Comparison of ENCODE assay signal across 15 mouse cellular contexts in the genomic region with DNA sequence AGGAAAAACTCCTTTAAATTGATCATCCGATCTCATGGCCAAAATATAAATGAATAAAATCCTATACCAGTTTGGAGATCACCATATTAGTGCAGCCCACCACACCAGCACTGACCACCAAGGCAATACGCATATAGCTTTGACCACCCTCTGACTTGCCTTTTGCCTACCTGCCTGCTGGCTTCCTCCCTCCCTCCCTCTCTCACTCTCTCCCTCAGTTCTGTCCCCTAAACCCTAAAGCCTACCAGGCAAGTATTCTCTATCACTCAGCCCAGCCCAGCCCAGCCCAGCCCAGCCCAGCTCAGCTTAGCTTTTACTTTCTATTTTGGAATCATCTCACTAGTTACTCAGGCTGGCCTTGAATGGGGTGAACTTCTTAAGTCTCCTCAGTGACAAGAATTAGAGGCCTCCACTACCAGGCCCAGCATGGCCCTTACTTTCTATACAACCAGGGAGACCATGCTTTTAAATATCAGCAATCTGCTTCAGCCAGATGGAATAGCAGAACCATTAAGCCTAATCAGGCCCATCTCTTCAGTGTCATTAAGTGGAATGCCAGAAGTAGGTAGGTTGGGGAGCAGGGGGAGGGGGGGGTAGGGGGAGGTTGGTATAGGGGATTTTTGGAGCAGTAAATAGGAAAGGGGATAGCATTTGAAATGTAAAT.
DNase-seq lines count a peak whose midpoint lies in the region; ATAC-seq and TF ChIP-seq lines count a peak whose summit lies in the region.
"Had no signal": no experiment of that assay in that cellular context is flagged by ENCODE, and none has a peak within 500 bp of the region (broad histone marks: within the 10 kb centered on the region; RNA-seq: fewer than 3 reads in every experiment).

No protein-coding gene starts in this region.

- WGBS in forebrain, embryonic 12.5 days = 56% methylated on average over 2 of the region's 2 CpGs
- 56% methylated on average over 2 of the region's 2 CpGs for WGBS in hindbrain, embryonic 16.5 days
- WGBS in midbrain, embryonic 16.5 days = 32% methylated on average over 2 of the region's 2 CpGs
- WGBS in heart, embryonic 10.5 days = 76% methylated on average over 2 of the region's 2 CpGs

- peaks cover 12% of the 10 kb centered on the region for H3K27me3 ChIP-seq in forebrain, embryonic 12.5 days
- no peaks in the 10 kb centered on the region for H3K27me3 ChIP-seq in hindbrain, embryonic 16.5 days (replicated peaks; ENCODE audit: control insufficient read depth, insufficient read depth, low read length)
- no peaks in the 10 kb centered on the region for H3K27me3 ChIP-seq in midbrain, embryonic 16.5 days (ENCODE audit: control insufficient read depth, insufficient read depth, low read depth, low read length)
- H3K27me3 ChIP-seq in heart, embryonic 10.5 days (ENCODE audit: insufficient read depth, poor library complexity, severe bottlenecking) = no peaks in the 10 kb centered on the region
- H3K27me3 ChIP-seq: limb, embryonic 13.5 days had no signal

- no peak overlapping the region for H3K4me3 ChIP-seq in layer of hippocampus, adult 2 months
- no peak overlapping the region for H3K4me3 ChIP-seq in forebrain, embryonic 12.5 days (replicated peaks)
- H3K4me3 ChIP-seq in hindbrain, embryonic 16.5 days (ENCODE audit: low read length) = no peak overlapping the region
- H3K4me3 ChIP-seq in midbrain, embryonic 16.5 days (ENCODE audit: low read depth, low read length) = no peak overlapping the region
- no peak overlapping the region for H3K4me3 ChIP-seq in heart, embryonic 10.5 days
- H3K4me3 ChIP-seq: limb, embryonic 13.5 days; myocyte had no signal

- no peak for TF ChIP-seq CTCF in layer of hippocampus, adult 2 months (conservative IDR thresholded peaks at IDR 0.05)

- intact Hi-C loops in left cerebral cortex, postnatal 4 days (cut with DNase I) = no loop called here

- H3K9ac ChIP-seq in forebrain, embryonic 12.5 days = no peak overlapping the region
- peak overlapping the region; percentile 9; the same call in 1 of the 2 replicates for H3K9ac ChIP-seq in hindbrain, embryonic 16.5 days (ENCODE audit: low read depth, low read length)
- H3K9ac ChIP-seq in midbrain, embryonic 16.5 days (ENCODE audit: low read depth, low read length) = no peak overlapping the region
- H3K9ac ChIP-seq: limb, embryonic 13.5 days had no signal

- H3K4me1 ChIP-seq in forebrain, embryonic 12.5 days = peaks cover 61% of the 10 kb centered on the region
- peaks cover 19% of the 10 kb centered on the region for H3K4me1 ChIP-seq in hindbrain, embryonic 16.5 days (ENCODE audit: control insufficient read depth, insufficient read depth, low read depth, low read length)
- H3K4me1 ChIP-seq in midbrain, embryonic 16.5 days (ENCODE audit: control insufficient read depth, insufficient read depth, low read length) = peaks cover 51% of the 10 kb centered on the region
- peaks cover 5% of the 10 kb centered on the region; the same call in 1 of the 2 replicates for H3K4me1 ChIP-seq in heart, embryonic 10.5 days

- DNase-seq in layer of hippocampus, adult 2 months (ENCODE audit: low spot score in 2 of 2) = no peak
- no peak for DNase-seq in layer of hippocampus, postnatal 10 days (ENCODE audit: low spot score in 2 of 2)
- DNase-seq in heart, embryonic 10.5 days (ENCODE audit: low spot score) = no peak
- no peak for DNase-seq in spleen, postnatal 14 days (ENCODE audit: low spot score in 2 of 2)
- DNase-seq in left cerebral cortex, postnatal 4 days = no peak
- DNase-seq: adrenal gland, postnatal 10 days; heart, postnatal 14 days; layer of hippocampus, adult 9-11 months; right cerebral cortex, postnatal 25 days had no signal

- H3K27ac ChIP-seq in layer of hippocampus, adult 2 months = 0 out of 2 replicates have a peak overlapping the region, but pooled peaks have one; percentile 49
- H3K27ac ChIP-seq in forebrain, embryonic 12.5 days = peak overlapping the region; percentile 75
- peak overlapping the region; percentile 34; the same call in 1 of the 2 replicates for H3K27ac ChIP-seq in hindbrain, embryonic 16.5 days (ENCODE audit: low read depth, low read length)
- peak overlapping the region; percentile 25; the same call in 1 of the 2 replicates for H3K27ac ChIP-seq in midbrain, embryonic 16.5 days (ENCODE audit: low read length)
- H3K27ac ChIP-seq in heart, embryonic 10.5 days = no peak overlapping the region
- H3K27ac ChIP-seq: limb, embryonic 13.5 days had no signal

- ATAC-seq in forebrain, embryonic 12.5 days (ENCODE audit: low FRiP score) = peak; percentile 15; the same call in 1 of the 2 replicates
- peak; percentile 37 for ATAC-seq in hindbrain, embryonic 16.5 days
- peak; percentile 44 for ATAC-seq in midbrain, embryonic 16.5 days
- ATAC-seq: lung, postnatal 0 days had no signal

- no peaks in the 10 kb centered on the region for H3K9me3 ChIP-seq in forebrain, embryonic 12.5 days
- H3K9me3 ChIP-seq in hindbrain, embryonic 16.5 days (ENCODE audit: control insufficient read depth, low read length) = no peaks in the 10 kb centered on the region
- H3K9me3 ChIP-seq in midbrain, embryonic 16.5 days (replicated peaks; ENCODE audit: control insufficient read depth, low read length, poor library complexity, severe bottlenecking) = no peaks in the 10 kb centered on the region
- no peaks in the 10 kb centered on the region for H3K9me3 ChIP-seq in heart, embryonic 10.5 days
- H3K9me3 ChIP-seq: limb, embryonic 13.5 days had no signal

- peak overlapping the region; percentile 26 for H3K4me2 ChIP-seq in forebrain, embryonic 12.5 days
- no peak overlapping the region for H3K4me2 ChIP-seq in hindbrain, embryonic 16.5 days (ENCODE audit: low read length)
- 0 out of 2 replicates have a peak overlapping the region, but pooled peaks have one; percentile 5 for H3K4me2 ChIP-seq in midbrain, embryonic 16.5 days (ENCODE audit: low read length)
- H3K4me2 ChIP-seq: limb, embryonic 13.5 days had no signal

- no peaks in the 10 kb centered on the region for H3K36me3 ChIP-seq in forebrain, embryonic 12.5 days (replicated peaks)
- H3K36me3 ChIP-seq in hindbrain, embryonic 16.5 days (ENCODE audit: control insufficient read depth, insufficient read depth, low read length) = no peaks in the 10 kb centered on the region
- H3K36me3 ChIP-seq in midbrain, embryonic 16.5 days (ENCODE audit: control insufficient read depth, insufficient read depth, low read length) = no peaks in the 10 kb centered on the region
- H3K36me3 ChIP-seq in heart, embryonic 10.5 days = no peaks in the 10 kb centered on the region
- H3K36me3 ChIP-seq: limb, embryonic 13.5 days had no signal
